10 mouse cellular contexts compared by ENCODE assay signal in the genomic region with DNA sequence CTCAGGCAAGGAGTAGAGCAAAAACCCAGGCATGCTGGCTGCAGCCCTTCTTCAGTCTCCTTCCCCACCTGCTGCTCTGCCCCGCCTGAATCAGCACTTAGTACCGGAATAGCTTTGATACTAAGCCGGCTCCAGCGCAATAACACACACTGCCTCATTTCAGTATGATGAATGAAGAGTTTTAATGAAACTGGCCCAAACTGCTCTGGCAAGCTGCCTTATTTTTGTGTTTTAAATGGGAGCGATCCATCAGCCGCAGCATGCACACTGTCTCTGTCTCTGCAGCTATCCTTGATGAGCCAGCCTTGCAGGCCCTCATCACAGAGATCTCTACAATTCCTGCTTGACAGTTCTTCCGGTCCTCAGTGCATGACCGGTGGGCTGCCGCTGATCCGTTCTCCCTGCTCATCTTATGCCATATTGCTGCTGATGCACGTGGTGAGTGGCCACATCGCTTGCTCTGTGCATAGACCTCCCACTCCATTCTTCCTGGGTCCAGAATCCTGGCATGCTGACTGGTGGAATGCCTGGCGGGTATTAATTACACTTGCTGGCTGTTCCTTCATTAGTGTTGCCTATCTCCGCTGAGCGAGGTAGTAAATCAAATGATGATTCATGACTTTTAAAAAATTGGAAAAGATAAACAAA.
DNase-seq lines count a peak whose midpoint lies in the region; ATAC-seq and TF ChIP-seq lines count a peak whose summit lies in the region.
"Had no signal": no experiment of that assay in that cellular context is flagged by ENCODE, and none has a peak within 500 bp of the region (broad histone marks: within the 10 kb centered on the region; RNA-seq: fewer than 3 reads in every experiment).

No protein-coding gene starts in this region.

- TF ChIP-seq CTCF in lung, embryonic 14.5 days (IDR thresholded peaks at IDR 0.05; ENCODE audit: low read depth), result no peak

- no peaks in the 10 kb centered on the region for H3K9me3 ChIP-seq in forebrain, embryonic 14.5 days (replicated peaks; ENCODE audit: control insufficient read depth, low read length)
- no peaks in the 10 kb centered on the region for H3K9me3 ChIP-seq in forebrain, embryonic 10.5 days
- no peaks in the 10 kb centered on the region for H3K9me3 ChIP-seq in lung, embryonic 14.5 days (ENCODE audit: low read depth, low read length)

- ATAC-seq in forebrain, embryonic 14.5 days, result peak; percentile 35; the same call in 1 of the 2 replicates
- ATAC-seq in lung, embryonic 14.5 days (ENCODE audit: insufficient read depth), result peak; percentile 94

- no peak overlapping the region for H3K27ac ChIP-seq in forebrain, embryonic 14.5 days (ENCODE audit: low read depth, low read length)
- H3K27ac ChIP-seq in forebrain, embryonic 10.5 days, result no peak overlapping the region
- no peak overlapping the region for H3K27ac ChIP-seq in lung, embryonic 14.5 days (ENCODE audit: low read depth)

- H3K27me3 ChIP-seq in forebrain, embryonic 14.5 days (replicated peaks; ENCODE audit: control insufficient read depth, insufficient read depth, low read length), result no peaks in the 10 kb centered on the region
- H3K27me3 ChIP-seq in forebrain, embryonic 10.5 days (ENCODE audit: poor library complexity, severe bottlenecking), result no peaks in the 10 kb centered on the region
- H3K27me3 ChIP-seq in lung, embryonic 14.5 days (ENCODE audit: insufficient read depth, low read length), result no peaks in the 10 kb centered on the region

- H3K36me3 ChIP-seq in forebrain, embryonic 14.5 days (ENCODE audit: control insufficient read depth, insufficient read depth, low read length), result no peaks in the 10 kb centered on the region
- no peaks in the 10 kb centered on the region for H3K36me3 ChIP-seq in forebrain, embryonic 10.5 days (replicated peaks)
- no peaks in the 10 kb centered on the region for H3K36me3 ChIP-seq in lung, embryonic 14.5 days (ENCODE audit: insufficient read depth)

- 63% methylated on average over 15 of the region's 15 CpGs for WGBS in forebrain, embryonic 14.5 days
- WGBS in forebrain, embryonic 10.5 days, result 81% methylated on average over 15 of the region's 15 CpGs
- WGBS in lung, embryonic 14.5 days, result 46% methylated on average over 15 of the region's 15 CpGs

- no peak overlapping the region for H3K4me2 ChIP-seq in forebrain, embryonic 14.5 days (ENCODE audit: low read length)
- no peak overlapping the region for H3K4me2 ChIP-seq in lung, embryonic 14.5 days
- H3K4me2 ChIP-seq: liver, embryonic 11.5 days had no signal

- H3K4me3 ChIP-seq in forebrain, embryonic 14.5 days (ENCODE audit: low read depth, low read length), result no peak overlapping the region
- no peak overlapping the region for H3K4me3 ChIP-seq in forebrain, embryonic 10.5 days
- H3K4me3 ChIP-seq in lung, embryonic 14.5 days (ENCODE audit: low read depth, low read length), result no peak overlapping the region

- H3K9ac ChIP-seq in forebrain, embryonic 14.5 days (ENCODE audit: low read length), result no peak overlapping the region
- H3K9ac ChIP-seq in lung, embryonic 14.5 days, result no peak overlapping the region

- no peaks in the 10 kb centered on the region for H3K4me1 ChIP-seq in forebrain, embryonic 14.5 days (ENCODE audit: control insufficient read depth, insufficient read depth, low read length)
- H3K4me1 ChIP-seq in forebrain, embryonic 10.5 days, result no peaks in the 10 kb centered on the region
- H3K4me1 ChIP-seq in lung, embryonic 14.5 days (ENCODE audit: insufficient read depth), result no peaks in the 10 kb centered on the region

- DNase-seq in forebrain, embryonic 14.5 days (ENCODE audit: low spot score), result peak; percentile 21
- no peak for DNase-seq in forebrain, embryonic 10.5 days (ENCODE audit: extremely low spot score, low spot score)
- peak; percentile 80 for DNase-seq in lung, embryonic 14.5 days
- DNase-seq in lung, postnatal 14 days, result no peak
- DNase-seq in layer of hippocampus, adult 18-20 months (ENCODE audit: low spot score in 2 of 2), result peak; percentile 24 to 61
- peak; percentile 13 for DNase-seq in right cerebral cortex, postnatal 14 days
- DNase-seq in thymus, postnatal 0 days (ENCODE audit: low spot score), result no peak
- no peak for DNase-seq in retina, postnatal 1 day
- DNase-seq: thymus, postnatal 36 days had no signal

Comparison
In these comparisons a context has a peak if more than half of its experiments do, and no peak if none do; other contexts are left out.
1. DNase-seq: peak in forebrain, embryonic 14.5 days (single experiment), lung, embryonic 14.5 days (single experiment), layer of hippocampus, adult 18-20 months (2 of 2) and right cerebral cortex, postnatal 14 days (single experiment); none in forebrain, embryonic 10.5 days (single experiment), lung, postnatal 14 days (single experiment), thymus, postnatal 0 days (single experiment) and retina, postnatal 1 day (single experiment).